Mouse (Mus musculus): ENCODE results near the gene Dpp4. TPM values are rescaled to one million over a fixed set of nuclear protein-coding genes. Genes with fewer than 3 reads are reported as not detected.

The Dpp4 gene
- 0.23 and 0.39 TPM in 2 replicates for polyA plus RNA-seq (2021; fragmentation: Nextera tagmentation)
- long read RNA-seq, experiment 1 = 0 reads
- long read RNA-seq, experiment 2, full-length matches to known transcripts = 7 of 9 reads
- long read RNA-seq, experiment 2, partial matches to known transcripts = 2 of 9 reads
- long read RNA-seq, experiment 2, other reads (novel, unspliced or antisense) = 0 of 9 reads

GRCm38 (mm10) chr2:62412081-62412821, at the start of gene Dpp4:
TSS of gene Dpp4 (minus strand) at chr2:62412231.

Other genes starting within 250 kb of the Dpp4 start
- not detected in 2 replicates for gene Gcg, start 71.4 kb upstream of the Dpp4 start, polyA plus RNA-seq (2021; fragmentation: Nextera tagmentation)
- 0.26 and 2.6 TPM in 2 replicates for gene Fap, start 161.8 kb upstream of the Dpp4 start, polyA plus RNA-seq (2021; fragmentation: Nextera tagmentation)
- gene Ifih1, start 234.0 kb upstream of the Dpp4 start, polyA plus RNA-seq (2021; fragmentation: Nextera tagmentation) = 1.9 and 3.7 TPM in 2 replicates

Data from layer of hippocampus, adult 6 months (tissue).